Mouse (Mus musculus) skeletal muscle tissue, adult 2 months (tissue): Measurements from ENCODE around the gene Cep112.

Experiments
- DNase-seq: peaks from one replicate; pipeline ENCODE4 v3.0.0-alpha.2; 2012; ENCODE audit warnings: low read depth, low spot score

Gene Cep112

GRCm38 (mm10) chr11:108605301-108605700 lies 180.3 kb downstream of the Cep112 start:
- no peak for DNase-seq

DNA sequence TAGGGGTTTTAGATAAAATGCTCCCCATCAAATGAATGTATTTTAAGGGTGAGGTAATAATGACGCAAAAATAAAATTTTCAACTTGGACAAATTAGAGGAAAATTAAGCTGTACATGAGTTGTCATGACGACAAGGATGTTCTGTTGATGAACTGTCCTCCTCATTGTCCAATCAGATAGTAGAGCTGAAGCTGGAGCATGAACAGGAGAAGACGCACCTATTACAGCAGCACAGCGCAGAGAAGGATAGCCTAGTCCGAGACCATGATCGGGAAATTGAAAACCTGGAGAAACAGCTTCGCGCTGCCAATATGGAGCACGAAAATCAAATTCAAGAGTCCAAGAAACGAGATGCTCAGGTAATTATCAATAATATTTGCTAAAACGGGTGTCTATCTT lies 181.0 kb downstream of the Cep112 start:
- no peak for DNase-seq

- no peak for DNase-seq
Measured at GRCm38 (mm10) chr11:108606836-108607235, 181.8 kb downstream of the Cep112 start.

DNA sequence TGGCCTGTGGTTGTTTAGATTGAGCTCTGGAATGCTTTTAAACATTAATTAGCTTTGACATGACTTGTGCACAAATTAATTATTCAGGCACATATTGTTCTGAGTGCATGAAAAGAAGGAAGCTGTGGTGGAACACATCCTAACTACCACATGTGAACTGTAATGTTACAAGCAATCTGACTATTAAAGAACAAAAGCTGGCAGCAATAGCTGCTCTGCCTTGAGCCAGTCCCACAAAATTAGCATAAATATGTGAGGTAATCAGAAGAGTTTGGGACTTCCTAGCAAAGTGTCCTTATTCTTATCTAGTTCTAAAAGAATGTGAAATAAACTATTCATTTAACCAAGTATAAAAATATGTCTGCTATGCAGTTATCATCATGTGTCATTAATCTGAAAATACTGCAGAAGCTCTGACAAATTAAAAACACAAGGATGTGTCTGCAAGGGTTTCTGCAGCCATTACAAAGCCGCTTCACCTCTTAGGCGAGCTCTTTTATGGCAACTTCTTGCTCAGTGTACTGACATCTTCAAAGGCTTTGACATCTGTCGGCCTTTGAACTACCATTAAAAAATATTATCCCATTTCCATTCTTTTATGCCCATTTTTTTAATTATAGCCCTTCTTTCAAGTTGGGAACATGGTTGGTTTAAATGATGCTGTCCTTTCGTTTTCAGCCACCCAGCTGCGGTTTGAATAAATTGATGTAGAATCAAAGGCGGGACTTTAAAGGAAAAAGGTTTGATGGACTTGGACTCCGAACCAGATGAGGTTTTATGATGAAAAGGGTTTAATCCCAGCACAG lies 195.8 kb downstream of the Cep112 start:
- no peak for DNase-seq

- no peak for DNase-seq
Measured at GRCm38 (mm10) chr11:108621434-108621901, 196.5 kb downstream of the Cep112 start.

DNA sequence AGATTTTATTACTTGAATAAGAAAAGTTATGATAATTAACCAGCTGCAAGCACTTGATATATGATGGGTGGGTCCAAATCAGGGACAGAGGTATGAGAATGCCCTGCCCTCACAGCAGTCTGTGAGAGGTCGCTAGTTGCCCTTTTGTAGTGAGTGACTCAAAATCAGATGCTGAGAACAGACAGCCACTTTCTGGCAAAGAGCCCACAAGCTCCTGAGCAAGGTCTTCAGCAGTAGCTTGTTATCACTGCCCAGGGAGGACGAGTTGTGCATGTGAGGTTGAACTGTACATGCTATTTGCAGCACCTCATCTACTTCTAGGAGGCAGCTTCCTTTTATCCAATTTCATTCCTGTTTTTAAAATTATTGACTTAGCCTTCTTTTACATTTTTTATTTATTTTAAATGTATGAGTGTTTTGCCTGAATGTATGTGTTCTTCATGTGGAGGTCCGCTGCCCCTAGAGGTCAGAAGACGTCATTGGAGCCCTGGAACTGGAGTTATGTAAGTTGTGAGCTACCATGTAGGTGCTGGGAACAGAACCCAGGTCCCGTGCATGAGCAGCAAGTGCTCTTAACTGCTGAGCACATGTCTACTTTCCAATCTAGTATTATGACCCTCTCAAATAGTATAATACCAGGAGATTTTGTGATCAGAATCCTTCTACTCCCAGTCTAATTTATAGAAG lies 200.7 kb downstream of the Cep112 start:
- no peak for DNase-seq

DNA sequence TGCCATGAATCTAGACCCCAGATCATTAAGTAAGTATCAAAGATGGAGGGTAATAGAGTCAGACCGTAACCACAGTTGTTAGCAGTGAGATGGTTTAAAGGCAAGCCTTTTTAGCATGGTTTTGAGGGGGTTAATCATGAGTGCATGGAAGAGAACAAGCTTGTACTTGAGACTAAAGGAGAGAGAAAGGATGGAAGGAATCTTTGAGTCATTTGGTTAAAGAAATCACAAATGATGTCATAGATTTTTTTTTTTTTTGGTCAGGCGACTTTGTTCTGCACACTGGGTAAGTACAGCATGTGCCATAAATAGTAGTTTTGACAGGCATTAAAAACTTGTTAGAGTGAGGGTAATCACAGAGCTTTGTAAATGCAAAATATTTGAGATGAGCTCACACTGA lies 212.8 kb downstream of the Cep112 start:
- DNase-seq = no peak

DNA sequence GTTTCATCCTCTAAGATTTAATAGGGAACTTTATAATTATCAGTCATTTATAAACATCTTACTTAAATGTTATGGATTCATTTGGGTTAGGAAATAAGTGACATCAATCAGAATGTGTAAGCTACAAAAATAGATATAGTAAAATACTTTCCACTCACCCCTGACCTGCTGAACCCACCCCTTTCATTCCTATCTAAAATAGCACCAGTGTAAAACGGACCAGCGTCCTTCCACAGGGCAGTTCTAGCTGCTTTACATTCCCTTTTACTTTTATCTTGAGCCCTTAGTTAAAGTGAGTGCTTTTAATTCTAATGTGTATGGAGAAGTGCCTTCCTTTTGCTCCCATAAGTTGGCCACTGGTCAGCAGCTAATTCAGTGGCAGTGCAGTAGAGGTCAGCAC lies 230.6 kb downstream of the Cep112 start:
- DNase-seq = no peak

DNA sequence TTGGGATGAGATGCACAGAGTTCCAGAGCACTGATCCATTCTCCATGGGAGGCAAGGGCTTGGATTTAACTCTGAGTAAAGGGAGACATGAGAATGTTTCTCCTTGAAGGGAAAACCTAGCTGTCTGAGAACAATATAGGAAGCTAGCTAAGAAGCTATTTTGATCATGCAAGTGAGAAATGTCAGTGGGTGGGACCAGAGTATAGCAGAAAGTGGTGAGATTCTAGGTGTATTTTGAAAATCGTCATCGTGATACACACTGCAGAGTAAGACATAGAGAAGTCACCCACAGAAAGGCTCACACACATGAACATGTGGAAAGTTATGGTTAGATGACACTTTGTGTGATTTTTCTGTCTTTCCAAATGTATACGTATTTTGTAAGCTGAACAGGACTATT lies 257.0 kb downstream of the Cep112 start:
- DNase-seq = no peak

DNA sequence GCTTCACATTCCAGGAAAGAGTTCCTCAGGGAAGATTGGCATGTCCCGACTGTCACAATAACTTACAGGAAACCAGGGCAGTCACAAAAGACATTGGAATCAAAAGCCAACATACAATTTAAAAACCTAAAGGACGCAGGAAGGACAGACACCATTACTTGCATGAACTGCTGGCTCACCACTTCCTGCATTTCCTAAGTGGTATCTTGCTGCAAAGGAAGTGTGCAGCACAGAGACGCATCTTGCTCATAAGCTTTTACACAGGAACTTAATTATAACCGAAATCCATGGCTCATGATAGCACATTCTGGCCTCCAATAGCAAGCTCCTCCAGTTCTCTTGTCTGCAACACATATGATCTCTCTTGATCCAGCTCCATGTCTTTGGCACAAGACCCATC lies 271.6 kb downstream of the Cep112 start:
- no peak for DNase-seq

DNA sequence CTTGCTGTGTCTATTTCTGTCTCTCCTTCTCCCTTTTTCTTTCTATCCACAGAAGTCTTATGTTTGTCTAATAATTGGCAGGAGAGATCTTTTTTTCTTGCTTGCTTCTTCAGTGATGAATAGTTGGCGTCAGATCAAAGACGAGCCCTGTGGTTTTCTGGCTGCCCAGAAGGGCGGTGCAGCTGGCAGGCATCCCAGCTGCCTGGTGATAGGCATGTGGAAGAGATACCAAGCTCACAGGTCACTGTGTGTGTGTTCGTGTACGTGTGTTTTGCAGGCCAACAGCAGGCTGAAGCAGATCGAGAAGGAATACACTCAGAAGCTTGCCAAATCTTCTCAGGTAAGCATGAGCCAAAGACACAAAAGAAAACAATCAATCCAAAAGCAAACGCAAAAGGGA lies 327.3 kb downstream of the Cep112 start:
- DNase-seq = peak; percentile 72

DNA sequence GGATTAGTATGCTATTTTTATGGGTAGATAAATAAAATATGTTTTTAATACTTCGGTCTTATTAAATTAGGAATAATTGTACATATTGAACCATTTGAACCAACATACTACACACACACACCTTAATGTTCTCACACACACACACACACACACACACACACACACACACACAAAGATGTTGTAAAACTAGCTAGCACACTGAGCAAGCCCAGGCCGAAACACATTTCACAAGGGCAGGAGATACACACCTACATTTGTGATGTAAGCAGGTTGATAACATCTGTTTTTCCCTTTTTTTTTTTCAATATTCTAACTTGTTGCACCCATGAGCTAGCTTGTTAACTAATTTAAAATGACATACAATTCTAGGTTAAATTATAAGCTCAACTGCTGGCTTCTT lies 327.8 kb downstream of the Cep112 start:
- DNase-seq = no peak

- DNase-seq = peak; percentile 7
Measured at GRCm38 (mm10) chr11:108753361-108754240, 328.6 kb downstream of the Cep112 start.

- DNase-seq = no peak
Measured at GRCm38 (mm10) chr11:108757211-108757610, 332.2 kb downstream of the Cep112 start.

DNA sequence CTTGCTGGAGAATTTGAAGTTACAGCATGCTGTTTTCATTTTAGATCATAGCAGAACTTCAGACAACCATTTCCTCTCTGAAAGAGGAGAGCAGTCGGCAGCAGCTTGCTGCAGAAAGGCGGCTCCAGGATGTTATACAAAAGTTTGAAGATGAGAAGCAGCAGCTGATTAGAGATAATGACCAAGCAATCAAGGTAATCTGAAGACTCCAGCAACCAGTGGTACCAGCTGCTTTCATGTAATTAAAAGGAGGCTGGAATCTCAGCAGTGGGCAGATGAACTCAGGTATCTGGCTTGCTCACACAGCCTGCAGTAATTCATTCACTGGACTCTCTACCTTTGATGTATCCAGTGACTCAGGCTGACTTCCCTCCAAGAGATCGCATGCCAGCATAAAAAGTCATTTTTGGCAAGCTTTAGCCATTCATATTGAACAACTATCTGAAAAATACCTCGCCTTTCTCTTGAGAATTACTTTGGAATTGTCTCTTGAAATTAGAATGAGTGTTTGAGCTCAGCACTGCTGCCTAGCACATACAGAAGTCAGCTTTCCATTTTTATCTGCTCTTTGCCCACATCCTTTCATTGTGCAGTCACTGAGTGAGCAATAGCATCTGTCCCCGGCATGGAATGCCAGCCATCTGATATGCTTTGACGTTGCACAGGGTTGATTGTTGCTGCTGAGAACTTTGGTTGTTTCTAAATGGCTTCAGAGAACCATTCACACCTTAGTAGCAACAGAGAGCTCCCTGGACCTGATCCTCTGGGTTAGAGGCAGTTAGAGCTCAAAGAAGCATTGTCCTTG lies 332.8 kb downstream of the Cep112 start:
- DNase-seq = peak; percentile 24

- DNase-seq = peak; percentile 12
Measured at GRCm38 (mm10) chr11:108770064-108770463, 345.1 kb downstream of the Cep112 start.

DNA sequence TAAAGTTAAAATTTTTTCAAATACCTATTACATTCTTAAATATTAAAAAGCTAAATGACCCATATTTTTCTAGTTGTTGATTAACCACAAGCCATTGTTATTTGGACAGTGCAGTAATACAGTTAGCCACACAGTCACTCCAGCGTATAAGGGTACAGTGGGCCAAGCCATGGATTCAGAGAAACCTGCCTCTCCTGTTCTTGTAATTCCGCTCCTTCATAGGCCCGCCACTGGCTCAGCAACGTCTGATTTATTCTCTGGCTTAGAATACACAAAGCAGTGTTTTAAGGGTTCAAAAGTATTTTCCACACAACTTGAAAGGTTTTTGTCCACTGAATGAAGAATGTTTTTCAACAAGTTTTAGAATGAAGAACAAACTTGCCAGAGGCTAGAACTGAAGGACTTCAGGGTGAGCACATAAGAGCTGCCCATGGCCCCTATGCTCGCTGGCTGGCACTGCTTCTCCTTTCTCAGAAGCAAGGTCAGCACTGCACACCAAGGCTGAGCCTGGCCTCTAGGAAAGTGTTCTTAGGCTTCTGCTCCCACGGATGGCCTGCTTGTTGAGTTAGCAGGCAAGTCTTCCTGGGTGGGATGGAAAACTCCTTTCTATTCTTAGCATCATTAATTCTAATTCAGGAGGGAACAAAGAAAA lies 349.2 kb downstream of the Cep112 start:
- DNase-seq = no peak

- no peak for DNase-seq
Measured at GRCm38 (mm10) chr11:108777158-108777557, 352.2 kb downstream of the Cep112 start.

DNA sequence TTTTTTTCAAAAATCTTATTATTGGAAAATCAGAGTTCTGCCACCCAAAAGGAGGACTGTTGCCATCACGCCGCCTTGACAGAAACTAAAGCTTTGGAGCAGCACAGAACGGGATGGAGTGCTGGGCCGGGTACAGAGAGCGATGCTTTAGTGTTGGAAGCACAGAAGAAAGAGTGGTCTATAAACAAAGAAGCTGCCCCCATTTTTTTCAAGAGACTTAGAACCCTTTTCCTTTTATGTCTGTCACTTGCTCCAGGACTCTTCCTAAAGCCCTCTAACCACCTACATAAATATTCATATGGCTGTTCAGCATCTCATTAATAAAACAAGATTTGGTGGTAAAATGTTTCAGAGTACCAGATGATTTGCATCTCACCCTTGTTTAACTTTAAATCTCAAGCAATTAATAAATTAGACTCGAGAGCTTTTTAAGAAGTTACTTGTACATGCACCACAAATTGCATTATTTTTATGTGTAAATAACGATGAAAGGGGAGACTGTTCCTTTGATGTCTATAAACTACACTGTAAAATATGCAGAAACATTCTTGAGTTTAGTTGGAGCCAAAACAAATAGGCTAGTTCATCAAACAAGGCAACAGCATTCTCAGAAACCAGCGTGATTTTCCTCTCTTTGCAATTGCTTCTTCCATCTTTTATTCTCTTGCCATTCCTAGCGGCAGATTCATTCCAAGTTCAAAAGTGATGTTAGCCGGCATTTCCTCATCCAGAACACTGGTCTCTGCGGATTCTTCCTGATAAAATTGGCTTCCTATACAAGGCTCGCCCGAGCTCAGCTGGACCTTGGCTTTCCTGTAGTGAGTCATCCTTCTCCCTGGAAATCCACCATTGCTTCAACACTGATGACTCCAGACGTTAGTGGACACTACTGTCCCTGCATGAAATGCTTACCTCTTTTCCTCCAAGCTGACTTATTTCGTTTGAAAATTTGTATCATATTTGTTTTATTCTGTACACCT lies 355.6 kb downstream of the Cep112 start:
- peak; percentile 52 for DNase-seq
